Mouse (Mus musculus): ENCODE measurements around the gene Chst11.

The Chst11 gene

DNA sequence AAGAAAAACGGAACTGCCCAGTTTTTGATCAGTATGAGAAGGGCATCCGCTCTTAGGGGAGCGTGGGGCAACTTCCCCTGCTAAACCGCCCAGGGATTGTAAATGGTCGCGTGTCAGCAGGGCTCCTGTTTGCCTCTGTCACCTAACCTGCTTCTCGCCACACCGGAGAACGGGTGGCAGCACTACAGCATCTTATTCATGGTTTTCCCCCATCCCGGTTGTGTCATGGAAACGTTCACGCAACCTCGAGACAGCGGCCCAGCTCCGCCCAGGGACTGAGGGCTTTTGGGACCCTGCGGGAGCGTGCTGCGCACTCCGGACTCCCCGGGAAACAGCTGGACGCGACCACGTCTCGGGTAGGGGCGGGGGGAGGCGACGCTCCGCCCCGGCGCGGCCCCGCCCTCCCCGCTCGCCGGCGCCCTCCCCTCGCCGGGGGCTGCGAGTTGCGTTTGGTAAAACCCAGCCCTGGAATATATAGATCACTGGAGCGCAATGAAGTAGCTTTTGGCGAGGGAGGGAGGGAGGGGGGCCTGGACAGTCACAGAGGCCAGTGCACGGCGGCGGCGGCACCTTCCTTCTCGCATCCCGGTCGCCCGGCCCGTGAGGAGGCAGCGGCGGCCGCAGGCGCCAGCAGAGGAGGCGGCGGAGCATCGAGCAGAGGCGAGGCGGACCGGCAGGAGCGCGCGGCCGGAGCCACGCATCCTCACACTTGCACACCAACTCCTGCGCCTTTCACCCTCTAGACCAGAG lies at the start of gene Chst11:
Gene Chst11 (plus strand): TSS at position 549 of the 750 bp plus-strand sequence.
- peak; percentile 67 for DNase-seq (ENCODE audit: low read depth, low spot score)

DNA sequence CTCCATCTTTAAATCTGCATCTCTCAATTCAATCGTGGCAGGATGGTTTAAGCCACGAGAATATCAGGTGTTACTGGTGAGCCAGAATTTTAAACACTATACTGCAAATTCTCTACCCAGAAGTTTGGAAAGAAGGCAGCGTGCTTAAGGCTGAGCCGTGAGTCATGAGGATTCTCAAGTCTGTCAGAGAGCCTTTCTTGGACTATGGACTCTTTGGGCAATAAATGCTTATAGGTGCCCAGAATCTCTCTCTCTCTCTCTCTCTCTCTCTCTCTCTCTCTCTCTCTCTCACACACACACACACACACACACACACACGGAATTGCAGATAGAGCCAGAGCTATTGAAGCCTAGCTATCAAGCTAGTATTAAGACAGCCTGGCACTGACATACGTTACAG lies 49.5 kb upstream of the Chst11 start:
- no peak for DNase-seq (ENCODE audit: low read depth, low spot score)

DNA sequence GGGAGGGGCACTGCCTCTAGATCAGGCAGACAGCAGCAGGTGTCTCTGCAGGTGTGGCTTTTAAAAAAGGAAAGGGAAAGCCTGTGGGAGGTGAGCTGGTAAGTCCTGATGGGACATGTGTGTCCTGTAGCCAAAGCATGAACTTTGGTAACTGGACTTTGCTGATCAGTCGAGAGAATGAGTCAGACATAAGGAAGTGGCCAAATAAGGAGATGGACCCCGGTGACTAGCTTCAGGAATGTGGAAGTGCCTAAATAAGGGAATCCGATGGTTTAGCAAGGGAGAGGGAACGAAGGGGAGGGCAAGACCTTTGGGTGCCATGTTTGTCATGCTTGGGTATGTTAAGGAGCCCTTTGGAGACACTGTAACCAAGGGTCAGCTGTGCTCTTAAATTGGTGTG lies 31.9 kb upstream of the Chst11 start:
- peak; percentile 25 for DNase-seq (ENCODE audit: low read depth, low spot score)

DNA sequence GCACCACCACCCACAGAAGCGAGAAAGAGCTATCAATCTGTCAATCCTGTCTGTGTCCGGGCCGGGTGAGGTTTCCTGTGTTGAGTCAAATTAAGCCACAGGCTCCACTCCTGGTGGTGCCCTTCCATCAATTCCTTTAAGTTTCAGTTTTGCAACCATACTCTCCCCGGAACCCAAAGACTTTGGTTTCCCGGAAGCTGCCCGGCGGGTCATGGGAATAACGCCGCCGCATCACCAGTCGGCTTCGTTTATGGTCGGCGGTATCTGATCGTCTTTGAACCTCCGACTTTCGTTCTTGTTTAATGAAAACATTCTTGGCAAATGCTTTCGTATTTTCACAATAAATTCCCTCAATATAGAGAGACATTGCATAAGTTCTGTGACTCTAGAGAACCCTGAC lies 30.2 kb upstream of the Chst11 start:
- DNase-seq (ENCODE audit: low read depth, low spot score) = peak; percentile 28

DNA sequence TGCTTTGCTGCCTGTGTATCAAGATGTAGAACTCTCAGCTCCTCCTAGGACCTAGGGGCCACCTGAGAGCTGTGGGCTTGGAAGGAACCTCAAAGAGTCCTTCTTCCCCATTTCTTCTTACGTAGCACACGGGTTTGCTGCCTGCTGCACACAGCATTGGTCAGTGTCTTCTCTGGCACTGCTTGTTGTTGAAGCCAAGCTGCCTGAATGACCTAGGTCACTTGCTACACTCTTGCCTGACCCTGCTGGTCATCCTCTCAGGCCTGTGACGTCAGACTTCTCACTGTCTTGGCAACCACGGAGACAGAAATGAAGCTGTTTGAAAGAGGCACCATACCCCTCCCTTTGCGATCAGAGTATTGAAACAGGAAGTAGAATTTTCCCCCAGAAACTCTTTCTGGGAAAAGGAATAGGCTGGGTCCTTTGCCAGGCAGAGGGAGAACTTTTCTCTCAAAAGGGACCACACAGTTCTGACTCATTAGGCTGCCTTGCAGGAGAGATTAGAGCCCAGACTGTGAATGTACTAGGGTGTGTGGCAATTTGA lies 27.0 kb upstream of the Chst11 start:
- no peak for DNase-seq (ENCODE audit: low read depth, low spot score)

DNA sequence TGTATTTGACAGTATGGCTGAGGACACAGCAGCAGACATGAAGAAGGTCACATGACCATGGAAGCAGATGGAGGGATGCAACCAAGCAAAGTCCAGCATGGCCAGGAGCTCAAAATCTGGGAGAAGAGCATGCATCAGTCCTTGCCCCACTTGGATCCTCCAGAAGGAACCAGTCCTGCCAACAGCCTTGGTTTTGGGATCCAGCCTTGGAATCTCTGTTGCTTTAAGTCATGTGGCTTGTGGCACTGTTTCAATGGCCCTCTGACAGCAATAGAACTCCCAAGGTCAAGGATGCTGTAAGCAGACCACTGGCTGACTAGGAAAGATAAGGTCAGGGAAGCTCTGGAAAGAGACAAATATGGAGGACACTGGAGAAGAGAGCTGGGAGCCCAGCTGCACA lies 26.0 kb upstream of the Chst11 start:
- DNase-seq (ENCODE audit: low read depth, low spot score) = no peak

DNA sequence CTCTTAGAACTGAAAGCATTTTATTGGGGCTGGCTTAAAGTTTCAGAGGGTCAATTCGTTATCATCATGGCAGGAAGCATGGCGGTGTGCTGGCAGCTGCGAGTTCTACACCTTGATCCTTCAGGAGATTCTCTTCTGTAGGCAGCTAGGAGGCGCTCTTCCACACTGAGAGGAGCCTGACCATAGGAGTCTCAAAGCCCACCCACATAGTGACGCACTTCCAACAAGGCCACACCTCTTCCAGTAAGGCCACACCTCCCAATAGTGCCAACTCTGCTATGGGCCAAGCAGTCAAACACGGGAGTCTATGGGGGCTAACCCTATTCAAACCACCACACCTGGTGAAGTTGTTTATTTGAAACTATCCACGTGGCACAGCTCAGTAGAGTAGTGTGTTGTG lies 24.0 kb upstream of the Chst11 start:
- DNase-seq (ENCODE audit: low read depth, low spot score) = peak; percentile 86

DNA sequence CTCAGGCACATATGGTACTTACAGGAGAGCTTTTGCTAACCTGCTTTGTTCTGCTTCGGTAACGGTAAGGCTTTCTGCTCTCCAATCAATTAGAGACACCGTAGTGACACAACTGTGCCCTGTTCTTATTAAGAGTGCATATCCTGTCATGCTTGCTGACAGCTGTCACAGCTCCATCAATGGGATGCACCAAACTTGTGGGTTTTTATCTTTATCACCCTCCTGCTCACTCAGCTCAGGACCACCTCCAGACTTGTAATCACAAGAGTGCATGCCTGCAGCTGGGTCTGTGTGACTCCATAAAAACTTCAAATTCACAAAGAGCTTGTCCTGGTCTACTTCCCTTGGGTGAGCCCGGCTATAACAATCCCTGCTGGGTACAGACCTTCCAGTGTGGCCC lies 23.3 kb upstream of the Chst11 start:
- DNase-seq (ENCODE audit: low read depth, low spot score) = no peak

DNA sequence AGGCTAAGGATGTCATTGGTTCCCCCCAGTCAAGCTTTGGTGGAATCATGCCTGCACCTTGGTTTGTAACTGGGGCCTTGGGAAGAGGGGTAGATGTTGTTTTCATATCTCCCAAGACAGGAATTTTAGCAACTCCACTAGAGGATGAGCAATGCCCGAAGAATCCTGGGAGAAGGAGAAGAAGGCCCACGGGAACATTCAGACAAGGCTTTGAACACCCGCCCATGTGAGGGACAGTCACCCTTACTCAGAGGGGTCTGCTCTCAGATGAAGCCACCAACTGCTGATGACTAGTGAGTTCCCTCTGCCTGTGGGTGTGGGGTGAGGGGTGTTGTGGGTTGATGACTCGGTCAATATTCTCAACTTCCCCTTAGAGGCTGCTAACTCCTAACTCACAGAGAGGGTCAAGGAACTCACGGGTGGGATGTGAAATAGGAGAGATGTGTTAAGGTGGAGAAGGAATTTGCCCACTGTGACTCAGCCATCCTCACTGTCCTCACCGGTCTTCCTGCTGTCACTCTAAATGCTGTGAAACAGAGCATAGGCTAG lies 22.8 kb upstream of the Chst11 start:
- DNase-seq (ENCODE audit: low read depth, low spot score) = no peak

DNA sequence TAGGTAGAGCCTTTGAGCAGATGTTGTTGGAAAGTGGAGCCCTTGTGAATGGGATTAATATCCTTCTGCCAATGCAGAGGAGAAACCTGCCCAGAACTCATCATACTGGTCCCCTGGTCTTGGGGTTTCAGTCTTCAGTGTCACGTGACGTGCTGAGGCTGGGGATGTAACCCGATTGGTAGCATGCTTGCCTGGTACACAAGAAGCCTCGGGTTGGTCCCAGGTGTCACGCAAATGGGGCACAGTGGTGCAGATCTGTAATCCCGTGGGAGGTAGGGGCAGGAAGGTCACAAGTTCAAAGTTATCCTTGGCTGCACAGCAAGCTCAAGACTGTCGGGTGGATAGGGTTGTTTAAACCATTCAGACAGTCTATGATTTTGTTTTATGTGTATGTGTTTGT lies 20.8 kb upstream of the Chst11 start:
- DNase-seq (ENCODE audit: low read depth, low spot score) = no peak

DNA sequence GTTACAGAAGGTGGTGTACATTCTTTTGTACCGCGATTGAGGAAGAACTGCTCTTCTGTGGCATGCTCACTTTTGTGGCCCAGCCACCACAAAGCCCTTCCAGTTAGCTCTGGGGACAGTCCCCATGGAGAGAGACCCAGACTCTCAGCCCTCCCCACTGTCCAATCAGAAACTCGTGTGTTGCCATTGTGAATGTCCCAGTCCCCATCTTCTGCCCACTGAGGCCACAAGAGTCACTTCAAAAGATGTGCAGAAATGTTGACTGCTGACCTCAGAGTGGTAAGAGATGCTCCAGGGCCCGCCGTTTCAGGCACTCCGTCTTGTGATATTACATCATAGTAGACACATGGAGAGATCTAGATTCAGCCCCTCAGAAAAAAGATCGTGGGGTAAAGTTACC lies 18.6 kb upstream of the Chst11 start:
- no peak for DNase-seq (ENCODE audit: low read depth, low spot score)

DNA sequence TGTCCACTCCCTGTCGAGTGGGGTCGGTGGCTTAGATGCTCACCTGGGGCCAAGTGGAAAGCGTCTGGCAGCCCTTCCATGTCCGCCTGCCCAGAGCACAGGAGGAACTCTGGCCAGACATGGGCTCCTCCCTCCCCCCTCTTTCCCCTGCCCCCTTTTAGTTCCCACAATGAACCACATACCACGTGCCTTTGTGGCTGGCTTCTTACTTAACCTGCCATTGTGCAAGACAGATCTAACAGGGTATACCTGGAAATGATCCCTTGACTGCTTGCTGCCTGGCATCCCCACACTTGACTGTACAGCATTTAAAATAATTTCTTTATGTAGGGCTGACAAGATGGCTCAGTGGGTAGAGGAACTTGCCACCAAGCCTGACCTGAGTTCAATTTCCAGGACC lies 15.7 kb upstream of the Chst11 start:
- no peak for DNase-seq (ENCODE audit: low read depth, low spot score)

DNA sequence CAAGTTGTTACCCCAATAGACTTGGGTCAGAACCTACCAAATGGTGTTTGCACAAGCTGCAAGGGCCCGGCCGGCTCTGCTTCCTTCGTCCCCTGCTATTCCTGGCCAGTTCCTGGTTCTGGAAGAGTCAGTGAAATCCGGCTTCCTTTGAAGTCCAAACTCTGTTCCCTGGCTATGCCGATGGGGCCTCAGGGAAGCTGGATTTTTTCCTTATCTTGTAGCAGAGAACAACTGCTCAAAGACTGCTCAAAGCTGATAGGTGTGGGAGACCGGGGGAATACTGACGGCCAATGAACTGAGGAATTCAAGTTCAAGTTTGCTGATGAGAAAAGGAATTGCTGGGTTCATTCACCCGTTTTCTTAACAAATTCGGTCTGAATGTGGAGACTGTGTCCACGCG lies 13.7 kb upstream of the Chst11 start:
- no peak for DNase-seq (ENCODE audit: low read depth, low spot score)

DNA sequence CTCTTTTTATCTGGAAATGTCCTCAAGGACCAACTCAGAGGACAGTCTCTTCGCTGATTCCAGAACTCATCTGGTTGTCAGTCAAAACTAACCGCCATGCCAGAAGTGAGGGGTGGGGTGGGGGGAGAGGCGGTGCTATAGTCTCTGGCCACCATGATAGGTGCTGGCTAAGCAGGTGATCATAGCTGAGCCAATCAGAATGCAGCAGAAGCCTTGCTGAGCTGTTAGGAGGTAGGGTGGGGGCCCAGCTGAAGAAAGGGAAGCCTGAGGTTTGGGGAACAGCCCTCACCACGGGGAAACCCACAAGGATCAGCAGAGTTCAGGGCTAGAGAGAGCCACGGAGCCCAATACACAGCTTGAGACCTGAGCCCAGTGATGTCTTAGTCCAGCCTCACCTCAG lies 11.1 kb upstream of the Chst11 start:
- no peak for DNase-seq (ENCODE audit: low read depth, low spot score)

DNA sequence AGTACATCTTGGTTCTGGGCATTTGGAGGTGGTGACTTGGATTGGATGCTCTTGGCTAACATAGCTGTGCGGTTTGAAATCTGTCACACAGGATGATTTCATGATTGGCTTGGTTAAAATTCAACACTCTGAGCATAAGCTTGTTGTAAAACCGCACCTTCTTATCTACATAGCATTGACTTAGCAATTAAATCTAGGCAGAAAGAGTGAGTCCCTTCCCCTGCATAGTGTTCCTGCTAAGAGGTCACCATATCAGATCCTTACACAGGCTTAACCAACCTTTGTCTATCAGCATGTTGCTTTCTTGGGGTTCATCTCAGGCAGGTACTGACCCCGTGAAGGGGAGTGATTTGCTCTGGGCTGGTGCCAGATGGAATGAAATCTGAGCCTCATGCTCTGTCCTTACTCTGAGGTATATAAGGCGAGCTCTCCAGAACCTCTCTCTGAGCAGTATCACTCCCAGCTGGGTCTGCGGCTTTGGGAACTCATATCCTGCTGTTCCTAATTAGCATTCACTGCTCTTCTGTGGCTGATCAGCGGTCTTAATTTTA lies 10.6 kb upstream of the Chst11 start:
- no peak for DNase-seq (ENCODE audit: low read depth, low spot score)

DNA sequence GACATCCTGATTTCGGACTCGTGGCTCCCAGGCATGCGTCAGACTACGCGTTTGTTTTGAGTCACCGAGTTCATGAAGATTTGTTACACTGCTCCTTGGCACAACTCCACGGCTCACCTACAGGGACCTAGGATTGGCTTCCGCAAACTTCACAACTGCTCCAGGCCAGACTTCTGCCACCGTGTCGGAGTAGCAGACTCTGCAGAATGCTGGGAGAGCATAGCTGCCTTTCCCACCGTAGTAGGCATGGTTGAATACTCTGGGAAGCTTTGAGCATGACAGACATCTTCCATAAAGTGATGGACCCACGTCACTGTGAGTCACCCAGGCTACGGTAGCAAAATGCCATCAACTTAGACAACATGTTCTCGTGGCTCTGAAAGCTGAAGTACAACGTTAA lies 9.5 kb upstream of the Chst11 start:
- DNase-seq (ENCODE audit: low read depth, low spot score) = no peak

DNA sequence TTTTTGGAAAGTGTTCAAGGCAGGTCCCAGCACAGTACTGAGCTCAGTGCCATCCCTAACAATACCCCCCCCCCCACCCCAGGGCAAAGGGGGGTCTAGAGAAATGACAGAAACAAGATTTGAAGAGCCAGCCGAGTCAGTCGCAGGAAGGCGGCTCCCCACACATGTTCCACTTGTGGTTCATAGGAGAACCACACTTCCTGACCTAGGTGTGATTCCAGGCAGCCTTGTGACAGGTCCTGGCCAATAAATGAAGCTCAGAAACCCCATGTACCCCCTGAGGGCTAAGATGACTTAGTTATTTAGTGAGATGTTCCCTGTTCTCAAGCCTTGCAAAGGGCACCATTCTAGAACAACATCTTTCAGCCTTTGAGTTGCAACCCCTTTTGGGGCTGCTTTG lies 3.0 kb upstream of the Chst11 start:
- DNase-seq (ENCODE audit: low read depth, low spot score) = no peak

DNA sequence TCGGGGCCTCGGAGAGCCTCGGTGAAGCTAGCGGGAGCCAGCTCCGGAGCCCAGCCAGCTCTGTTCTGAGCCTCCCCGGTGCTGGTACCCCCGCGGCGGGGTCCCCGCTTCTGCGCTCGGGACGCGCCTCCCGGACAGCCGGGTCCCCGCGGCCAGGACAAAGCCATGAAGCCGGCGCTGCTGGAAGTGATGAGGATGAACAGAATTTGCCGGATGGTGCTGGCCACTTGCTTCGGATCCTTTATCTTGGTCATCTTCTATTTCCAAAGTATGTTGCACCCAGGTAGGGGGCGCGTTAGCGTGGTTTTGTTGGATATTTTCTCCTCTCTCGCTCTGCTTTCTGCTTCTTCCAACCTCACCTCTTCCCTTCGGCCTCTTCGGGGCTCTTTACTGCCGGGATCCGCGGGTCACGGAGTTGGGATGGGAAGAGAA lies 418 bp downstream of the Chst11 start:
- DNase-seq (ENCODE audit: low read depth, low spot score) = peak; percentile 60

DNA sequence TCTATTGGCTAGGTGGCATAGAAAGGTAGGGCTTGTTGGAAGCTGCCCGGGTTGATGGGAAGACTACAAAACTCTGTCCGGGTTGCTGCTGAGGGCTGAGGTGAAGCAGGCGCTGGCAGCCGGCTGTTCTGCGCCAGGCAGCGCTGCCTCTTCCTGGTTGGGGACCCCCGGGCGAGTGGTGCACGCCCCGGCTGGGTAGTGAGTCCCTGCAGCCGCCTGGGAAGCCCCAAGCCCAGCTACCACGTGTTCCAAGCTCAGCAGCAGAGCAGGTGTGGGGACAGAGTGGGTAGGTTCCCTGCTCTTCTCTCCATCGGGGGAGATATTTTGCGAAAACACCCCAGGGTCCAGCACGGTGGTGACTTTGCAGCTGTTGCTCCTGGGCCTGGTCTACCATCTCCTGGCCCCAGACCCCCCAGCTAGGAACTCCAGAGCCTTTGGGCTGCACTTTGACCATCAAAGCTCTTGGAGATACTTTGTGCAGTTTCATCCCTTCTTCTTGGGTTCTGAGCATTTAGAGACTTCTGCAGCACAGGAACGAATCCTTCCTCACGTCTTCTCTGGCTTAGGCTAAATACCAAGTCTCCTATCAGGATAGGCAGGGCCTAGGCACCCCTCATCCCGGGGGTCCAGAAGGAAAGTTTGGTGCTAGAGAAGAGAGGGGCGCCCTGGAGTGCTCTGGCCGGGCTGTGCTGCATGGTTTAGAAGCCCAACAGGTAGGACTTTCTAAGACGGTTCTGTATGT lies 1.1 kb downstream of the Chst11 start:
- no peak for DNase-seq (ENCODE audit: low read depth, low spot score)

DNA sequence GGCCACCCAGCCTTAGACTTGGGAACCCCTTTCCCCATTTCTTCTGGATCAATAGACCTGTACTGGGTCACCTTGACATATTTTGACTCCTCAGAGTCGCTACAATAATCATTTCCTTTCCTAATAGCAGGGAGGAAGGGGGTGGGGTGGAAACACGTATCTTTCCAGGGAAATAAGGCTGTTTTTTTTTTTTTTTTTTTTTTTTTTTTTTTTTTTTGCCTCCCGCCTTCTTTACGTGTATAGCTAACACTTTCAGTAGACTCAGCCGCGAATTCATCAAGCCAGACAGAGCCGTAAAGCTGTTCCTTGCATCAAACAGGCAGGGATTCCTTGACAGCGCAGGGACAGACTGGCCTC lies 1.7 kb downstream of the Chst11 start:
- no peak for DNase-seq (ENCODE audit: low read depth, low spot score)

DNA sequence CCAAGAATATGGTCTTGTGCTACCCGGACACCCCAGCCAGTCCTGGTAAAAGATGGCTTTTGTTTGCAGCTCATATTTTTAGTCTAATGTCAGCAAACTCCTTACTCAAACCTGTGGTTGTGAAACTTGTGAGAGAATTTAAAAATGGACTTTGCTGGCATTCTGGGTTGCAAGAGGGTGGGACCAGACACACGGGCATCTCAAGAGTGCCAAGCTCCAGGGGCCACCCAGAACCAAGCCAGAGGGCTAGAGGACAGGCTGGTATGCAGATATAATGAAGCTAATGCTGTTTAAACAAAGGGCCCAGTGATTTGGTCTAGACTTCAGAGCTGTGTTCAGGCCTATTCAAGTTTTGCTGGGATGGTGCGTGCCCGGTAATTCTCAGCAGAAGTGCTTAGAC lies 2.1 kb downstream of the Chst11 start:
- no peak for DNase-seq (ENCODE audit: low read depth, low spot score)

DNA sequence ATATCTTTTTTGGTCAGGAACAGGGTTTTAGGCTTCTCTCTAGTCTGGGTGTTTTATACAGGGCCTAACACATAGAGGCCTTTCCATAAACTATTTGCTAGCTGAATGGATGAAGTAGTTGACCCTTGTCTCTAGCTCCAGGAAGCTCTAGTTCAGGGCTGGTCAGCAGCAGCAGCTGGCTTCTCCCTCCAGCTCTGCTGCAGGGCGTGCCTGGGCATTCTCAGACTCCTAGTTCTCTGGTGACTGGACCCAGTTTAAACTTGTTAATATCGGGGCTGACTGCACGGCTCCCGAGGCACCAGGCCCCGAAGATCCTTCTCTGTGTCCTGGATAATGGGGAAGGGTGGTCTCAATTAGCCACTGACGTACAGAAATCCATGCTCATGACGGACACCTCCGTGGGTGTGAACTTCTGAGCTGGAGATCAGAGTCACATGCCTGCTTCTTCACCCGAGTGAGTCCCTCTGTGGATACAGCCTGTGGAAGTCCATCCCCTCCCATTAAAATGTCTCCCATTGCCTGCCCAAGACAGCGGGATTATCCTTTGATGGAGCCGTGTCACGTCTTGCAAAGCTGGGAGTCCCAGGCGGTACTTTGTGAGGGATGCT lies 4.2 kb downstream of the Chst11 start:
- DNase-seq (ENCODE audit: low read depth, low spot score) = no peak
